Mouse (Mus musculus) NIH3T3 (cell line): ENCODE results near the gene Patz1.
A peak's percentile ranks its signal among the peaks of the same experiment; 100 is the strongest.

Experiments used
- DNase-seq: peaks from one replicate; pipeline ENCODE4 v3.0.0-alpha.2; 2012; ENCODE audit warnings: low read depth

The Patz1 gene

GRCm38 (mm10) chr11:3292711-3293249 lies 4.1 kb downstream of the Patz1 start:
- peak; percentile 35 for DNase-seq

DNA sequence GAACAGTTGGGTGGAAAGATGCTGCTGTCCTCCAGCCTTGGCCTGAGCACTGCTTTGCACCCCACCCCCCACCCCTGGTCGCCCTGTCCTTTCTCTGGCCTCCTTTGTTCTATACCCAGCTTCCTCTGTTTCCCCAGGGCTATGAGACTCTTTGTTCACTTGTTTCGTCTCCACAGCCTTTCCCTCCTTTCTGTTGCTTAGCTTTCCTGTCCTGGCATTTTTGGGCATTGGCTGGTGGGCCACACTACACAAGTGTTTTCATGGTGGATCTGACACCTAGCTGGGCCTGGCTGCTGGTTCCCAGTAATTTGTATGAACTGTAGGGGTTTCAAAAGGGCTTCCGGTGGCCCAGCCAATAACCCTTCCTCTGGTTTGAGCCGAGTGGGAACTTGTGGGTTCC lies 4.7 kb downstream of the Patz1 start:
- DNase-seq: no peak

- no peak for DNase-seq
Observed at GRCm38 (mm10) chr11:3294641-3295040, 6.0 kb downstream of the Patz1 start.

DNA sequence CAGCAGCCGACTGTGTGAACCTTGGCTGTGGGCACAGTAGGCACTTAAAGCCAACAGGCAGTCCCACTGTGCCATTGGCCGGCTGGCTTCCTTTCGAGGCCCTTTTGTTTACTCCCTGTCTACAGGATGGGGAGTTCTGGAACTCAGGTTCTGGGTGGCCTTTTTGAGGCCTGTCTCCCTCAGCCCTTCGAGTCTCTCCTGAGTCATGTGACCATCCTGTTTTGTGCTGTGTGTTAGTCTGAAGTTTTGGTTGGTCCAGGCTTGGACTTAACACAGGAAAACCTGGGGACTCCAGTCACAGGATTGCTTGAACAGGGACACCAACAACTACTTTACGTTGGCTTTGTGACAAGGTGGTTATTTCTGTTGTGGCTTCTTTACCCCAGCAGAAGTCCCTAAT lies 7.4 kb downstream of the Patz1 start:
- no peak for DNase-seq

DNA sequence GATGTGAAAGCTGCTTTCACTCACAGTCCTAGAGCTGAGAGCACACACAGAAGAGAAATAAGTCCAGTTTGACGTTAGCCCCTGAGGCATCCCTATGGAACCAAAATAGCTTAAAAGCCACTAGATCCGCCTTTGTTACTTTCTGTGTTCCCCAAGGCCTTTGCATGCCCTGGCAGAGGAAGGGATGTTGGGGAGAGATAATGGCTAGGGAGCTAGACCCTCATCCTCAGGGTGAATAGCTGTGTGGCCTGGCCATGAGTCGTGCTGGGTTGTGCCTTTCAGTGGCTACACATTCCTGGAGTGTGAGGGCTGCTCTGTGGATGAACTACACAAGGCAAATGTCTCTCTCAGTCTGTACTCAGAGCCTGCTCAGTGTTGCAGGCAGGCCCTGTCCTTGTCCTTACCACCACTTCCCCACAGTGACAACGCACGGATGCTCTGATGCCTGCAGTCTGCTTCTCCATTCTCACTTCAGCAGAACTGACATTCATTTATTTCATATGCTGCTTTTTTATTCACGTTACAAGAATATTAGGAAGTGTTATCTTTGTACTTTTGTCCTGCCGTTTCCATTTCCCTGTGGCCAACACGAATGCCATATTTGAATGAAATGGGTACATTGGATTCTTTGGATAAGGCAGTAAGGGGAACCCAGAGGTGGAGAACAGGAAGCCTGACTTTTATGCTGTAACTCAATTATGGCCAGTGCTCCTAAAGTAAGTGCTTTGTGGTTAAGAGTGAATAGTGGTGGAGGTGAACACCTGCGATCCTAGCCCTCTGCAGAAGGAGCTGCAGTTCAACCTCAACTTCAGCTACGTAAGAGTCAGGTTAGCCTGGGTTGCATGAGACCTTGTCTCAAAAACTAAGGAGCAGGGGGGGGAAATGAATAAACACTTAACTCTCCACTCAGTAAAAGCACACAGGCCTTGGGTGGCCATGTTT lies 9.5 kb downstream of the Patz1 start:
- DNase-seq: peak; percentile 34

DNA sequence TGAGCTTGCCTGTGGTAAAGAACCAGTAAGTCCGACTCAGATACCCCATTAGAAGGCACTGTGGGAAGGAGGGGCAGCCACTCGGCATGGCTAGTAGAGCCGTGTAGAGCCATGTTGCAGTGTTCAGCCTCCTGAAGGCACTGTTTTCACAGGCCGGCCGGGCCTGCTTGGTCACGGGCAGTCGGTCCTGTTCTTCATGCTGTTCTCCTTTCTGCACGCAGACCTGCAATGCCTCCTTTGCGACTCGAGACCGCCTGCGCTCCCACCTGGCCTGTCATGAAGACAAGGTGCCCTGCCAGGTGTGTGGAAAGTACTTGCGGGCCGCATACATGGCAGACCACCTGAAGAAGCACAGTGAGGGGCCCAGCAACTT lies 10.1 kb downstream of the Patz1 start:
- DNase-seq: no peak

GRCm38 (mm10) chr11:3301075-3301474 lies 12.4 kb downstream of the Patz1 start:
- DNase-seq: peak; percentile 62

- DNase-seq: no peak
Observed at GRCm38 (mm10) chr11:3302385-3302784, 13.7 kb downstream of the Patz1 start.

- DNase-seq: no peak
Observed at GRCm38 (mm10) chr11:3302792-3303191, 14.1 kb downstream of the Patz1 start.

DNA sequence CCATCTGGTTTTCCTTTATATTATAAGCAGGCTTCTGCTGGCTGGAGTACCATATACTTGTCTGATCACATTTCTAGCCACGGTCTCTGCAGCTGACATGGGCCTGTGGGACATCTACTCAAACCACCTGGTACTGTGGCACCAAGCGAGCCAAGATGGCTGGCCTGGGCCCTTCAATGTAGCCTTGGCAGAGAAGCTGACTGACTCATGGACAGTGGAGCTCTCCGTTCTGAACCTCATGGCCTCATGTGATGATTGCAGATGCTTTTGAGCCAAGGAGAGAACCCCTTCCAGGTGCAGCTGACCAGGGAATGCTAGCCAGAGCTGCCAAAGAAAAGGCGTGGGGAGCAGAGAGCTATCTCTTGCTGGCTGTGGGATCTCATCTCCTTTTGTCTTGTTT lies 17.1 kb downstream of the Patz1 start:
- DNase-seq: no peak

GRCm38 (mm10) chr11:3307875-3308274 lies 19.2 kb downstream of the Patz1 start:
- no peak for DNase-seq

DNA sequence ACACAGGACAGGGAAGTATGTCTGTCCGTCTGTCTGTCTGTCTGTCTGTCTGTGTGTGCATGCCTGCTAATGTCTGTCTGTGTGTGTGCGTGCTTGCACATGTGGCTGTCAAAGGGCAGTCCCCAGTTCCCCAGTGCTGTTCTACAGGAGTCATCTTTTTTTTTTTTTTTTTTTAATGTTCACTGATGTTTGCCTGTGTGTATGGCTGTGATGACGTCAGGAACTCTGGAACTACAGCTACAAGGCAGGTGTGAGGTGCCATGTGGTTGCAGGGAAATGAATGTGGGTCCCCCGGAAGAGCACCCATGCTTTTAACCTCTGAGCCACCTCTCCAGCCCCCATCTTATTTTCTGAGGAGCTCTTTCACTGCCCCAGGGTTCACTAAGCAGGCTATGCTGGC lies 21.2 kb downstream of the Patz1 start:
- DNase-seq: no peak

DNA sequence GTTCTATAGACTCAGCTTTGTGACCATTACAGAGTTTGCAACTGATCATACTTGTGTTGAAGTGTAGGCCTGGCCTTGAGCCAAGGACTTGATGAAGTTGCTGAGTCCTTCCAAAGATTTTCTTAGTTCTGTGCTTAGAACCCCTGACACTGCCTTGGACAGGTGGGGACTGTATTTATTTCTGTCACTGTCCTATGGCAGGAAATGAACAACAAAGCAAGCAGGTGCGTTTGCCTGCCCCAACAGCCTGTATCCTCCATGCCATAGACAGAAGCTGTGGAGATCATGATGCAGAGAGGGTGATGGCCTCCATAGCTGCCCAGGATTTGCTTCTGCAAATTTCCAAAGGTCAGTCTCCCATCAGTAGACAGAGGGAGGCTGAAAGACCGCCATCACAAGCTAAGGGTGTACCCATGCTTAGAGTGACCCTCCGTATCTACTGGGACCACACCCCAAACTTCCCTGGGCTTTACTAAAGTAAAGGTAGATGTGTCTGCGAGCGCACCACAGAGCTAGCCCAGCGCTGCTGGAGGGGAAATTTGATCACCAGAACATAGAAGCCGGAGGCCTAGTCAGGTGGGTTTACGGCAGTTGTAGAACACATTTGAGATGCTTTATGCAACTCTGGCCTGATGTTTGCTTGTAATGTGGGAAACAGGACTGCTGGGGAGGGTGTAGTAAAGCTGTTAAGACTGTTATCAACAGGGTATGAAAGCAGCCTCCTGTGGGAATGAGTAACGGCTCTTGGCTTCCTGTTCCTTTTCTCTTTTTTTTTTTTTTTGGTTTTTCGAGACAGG lies 22.3 kb downstream of the Patz1 start:
- peak; percentile 37 for DNase-seq

- DNase-seq: no peak
Observed at GRCm38 (mm10) chr11:3311586-3312347, 23.1 kb downstream of the Patz1 start.

- no peak for DNase-seq
Observed at GRCm38 (mm10) chr11:3313294-3313693, 24.6 kb downstream of the Patz1 start.

DNA sequence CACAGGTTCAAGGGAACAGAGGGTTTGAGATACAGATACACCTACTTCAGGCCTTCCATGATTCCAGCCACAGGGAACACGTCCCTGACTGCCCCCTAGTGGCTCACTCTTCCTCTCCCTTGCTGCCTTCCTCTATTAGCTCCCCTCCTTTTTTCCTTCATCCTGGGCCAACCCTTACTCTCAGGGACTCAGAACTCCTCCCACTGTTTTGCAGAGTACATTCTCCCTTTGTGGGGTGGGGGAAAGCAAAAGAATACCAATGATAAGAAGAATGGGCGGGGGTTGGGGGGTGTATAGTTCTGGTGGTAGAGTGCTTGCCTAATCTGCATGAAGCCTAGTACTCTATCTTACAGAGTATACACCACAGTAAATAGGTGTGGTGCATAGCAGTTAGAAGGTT lies 25.5 kb downstream of the Patz1 start:
- peak; percentile 86 for DNase-seq

DNA sequence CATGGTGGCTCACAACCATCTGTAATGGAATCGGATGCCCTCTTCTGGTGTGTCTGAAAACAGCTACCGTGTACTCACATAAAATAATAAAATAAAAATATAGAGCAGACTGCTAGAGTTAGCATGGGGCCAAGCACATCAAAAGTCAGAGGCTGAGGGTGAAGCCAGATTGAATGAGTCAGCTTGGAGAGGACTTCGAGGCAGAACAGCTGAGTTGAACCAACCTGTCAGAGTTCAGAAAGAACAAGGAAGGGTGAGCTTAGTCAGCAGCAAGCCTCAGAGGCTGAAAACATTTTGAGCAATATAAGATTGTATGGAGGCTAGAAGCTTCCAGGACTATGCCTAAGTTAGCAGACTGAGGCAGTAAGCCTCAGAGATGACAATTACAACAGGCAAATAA lies 29.6 kb downstream of the Patz1 start:
- DNase-seq: peak; percentile 71

DNA sequence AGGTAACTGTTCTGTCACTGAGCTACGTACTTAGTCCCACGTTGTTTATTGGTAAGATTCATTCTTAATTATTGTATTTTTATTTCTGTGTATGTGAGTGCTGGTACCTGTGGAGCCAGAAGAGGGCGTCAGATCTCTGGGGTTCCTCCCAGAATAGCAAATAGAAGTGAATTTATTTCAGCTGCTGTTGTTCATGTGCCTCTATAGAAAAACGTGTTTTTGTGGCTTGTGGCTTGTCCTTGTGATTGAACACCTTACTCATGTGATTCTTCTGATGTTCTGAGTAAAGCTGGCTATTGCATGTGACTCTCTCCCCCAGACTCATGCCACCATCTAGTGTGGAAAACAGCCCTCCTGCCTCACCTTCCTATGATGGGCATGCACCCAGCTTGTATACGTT lies 39.6 kb downstream of the Patz1 start:
- DNase-seq: no peak

- no peak for DNase-seq
Observed at GRCm38 (mm10) chr11:3328806-3329775, 40.4 kb downstream of the Patz1 start.

- DNase-seq: peak; percentile 79
Observed at GRCm38 (mm10) chr11:3329891-3330451, 41.3 kb downstream of the Patz1 start, which contains the start of gene Pik3ip1. Pik3ip1 (plus strand) TSS chr11:3330401.
